Comparison of ENCODE assay signal across 23 mouse cellular contexts in the genomic region with DNA sequence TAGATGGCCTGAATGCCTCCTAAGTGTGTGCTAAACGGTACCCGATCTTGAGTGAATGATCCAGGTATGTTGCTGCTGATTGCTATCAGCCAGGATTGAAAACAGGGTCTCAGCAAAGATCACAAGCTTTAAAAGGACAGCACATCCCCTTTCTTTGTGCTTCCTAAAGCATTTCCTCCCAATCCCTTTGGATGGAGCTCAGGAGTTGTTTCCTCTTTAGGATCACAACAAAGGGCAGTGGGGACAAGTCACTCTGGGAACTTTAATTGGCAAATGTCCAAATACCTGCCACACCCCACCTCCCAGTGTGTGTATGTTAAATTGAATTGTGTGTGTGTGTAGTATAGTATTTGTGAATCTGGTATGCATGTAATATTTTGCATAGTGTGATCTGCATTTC.
DNase-seq lines count a peak whose midpoint lies in the region; ATAC-seq and TF ChIP-seq lines count a peak whose summit lies in the region.
"Had no signal": no experiment of that assay in that cellular context is flagged by ENCODE, and none has a peak within 500 bp of the region (broad histone marks: within the 10 kb centered on the region; RNA-seq: fewer than 3 reads in every experiment).

No protein-coding gene starts in this region.

- no peak overlapping the region for H3K4me3 ChIP-seq in lung, embryonic 14.5 days (ENCODE audit: low read depth, low read length)
- H3K4me3 ChIP-seq: erythroblast, embryonic 14.5 days; hindbrain, embryonic 12.5 days; intestine, embryonic 15.5 days; layer of hippocampus, adult 2 months; left cerebral cortex, adult 2 months; limb, embryonic 12.5 days; liver, embryonic 15.5 days had no signal

- intact Hi-C loops in heart, postnatal 14 days (cut with DNase I): loop anchor here (2.0 to 5.0 kb wide), 5 partner anchors 45 to 349 kb away; a partner anchor contains a TSS

- H3K27ac ChIP-seq in lung, embryonic 14.5 days (ENCODE audit: low read depth): no peak overlapping the region
- H3K27ac ChIP-seq: hindbrain, embryonic 12.5 days; hindbrain, postnatal 0 days; intestine, embryonic 15.5 days; layer of hippocampus, adult 2 months; left cerebral cortex, adult 2 months; limb, embryonic 12.5 days; liver, embryonic 15.5 days; macrophage had no signal

- H3K9me3 ChIP-seq in lung, embryonic 14.5 days (ENCODE audit: low read depth, low read length): no peaks in the 10 kb centered on the region
- H3K9me3 ChIP-seq: hindbrain, embryonic 12.5 days; intestine, embryonic 15.5 days; liver, embryonic 15.5 days had no signal

- TF ChIP-seq CTCF in lung, embryonic 14.5 days (IDR thresholded peaks at IDR 0.05; ENCODE audit: low read depth): no peak

- WGBS in lung, embryonic 14.5 days: 54% methylated on average over 2 of the region's 2 CpGs

- no peak overlapping the region for H3K9ac ChIP-seq in lung, embryonic 14.5 days
- H3K9ac ChIP-seq: hindbrain, embryonic 12.5 days; intestine, embryonic 15.5 days; limb, embryonic 12.5 days; liver, embryonic 15.5 days had no signal

- H3K36me3 ChIP-seq in lung, embryonic 14.5 days (ENCODE audit: insufficient read depth): no peaks in the 10 kb centered on the region
- H3K36me3 ChIP-seq: hindbrain, embryonic 12.5 days; intestine, embryonic 15.5 days; limb, embryonic 12.5 days; liver, embryonic 15.5 days had no signal

- no peaks in the 10 kb centered on the region for H3K4me1 ChIP-seq in lung, embryonic 14.5 days (ENCODE audit: insufficient read depth)
- H3K4me1 ChIP-seq: hindbrain, embryonic 12.5 days; intestine, embryonic 15.5 days; limb, embryonic 12.5 days; liver, embryonic 15.5 days had no signal

- no peak overlapping the region for H3K4me2 ChIP-seq in lung, embryonic 14.5 days
- H3K4me2 ChIP-seq: hindbrain, embryonic 12.5 days; intestine, embryonic 15.5 days; limb, embryonic 12.5 days; liver, embryonic 15.5 days had no signal

- H3K27me3 ChIP-seq in lung, embryonic 14.5 days (ENCODE audit: insufficient read depth, low read length): no peaks in the 10 kb centered on the region
- H3K27me3 ChIP-seq: hindbrain, embryonic 12.5 days; intestine, embryonic 15.5 days; limb, embryonic 12.5 days; liver, embryonic 15.5 days had no signal

- DNase-seq in adrenal gland, postnatal 14 days: peak; percentile 8
- DNase-seq in adrenal gland, adult 8-10 months: no peak
- peak; percentile 34 for DNase-seq in heart, adult 8-10 months (ENCODE audit: low spot score)
- no peak for DNase-seq in heart, postnatal 14 days
- DNase-seq in lung, embryonic 14.5 days: peak; percentile 15
- no peak for DNase-seq in lung, postnatal 14 days
- DNase-seq: adrenal gland, postnatal 25 days; cerebellum, adult 18-20 months; cerebellum, postnatal 10 days; midbrain, embryonic 14.5 days; spleen, adult 18-20 months; thymus, postnatal 14 days had no signal

- ATAC-seq in lung, embryonic 14.5 days (ENCODE audit: insufficient read depth): no peak
- ATAC-seq in monocyte, adult 5-6 weeks (replicated peaks; ENCODE audit: insufficient number of reproducible peaks, low FRiP score, low TSS enrichment, poor library complexity, severe bottlenecking): no peak
- ATAC-seq: forebrain, embryonic 16.5 days; hindbrain, postnatal 0 days; intestine, embryonic 15.5 days had no signal

Comparison
In these comparisons a context has a peak if more than half of its experiments do, and no peak if none do; other contexts are left out.
1. DNase-seq: peak in adrenal gland, postnatal 14 days (single experiment), heart, adult 8-10 months (single experiment) and lung, embryonic 14.5 days (single experiment); none in adrenal gland, adult 8-10 months (single experiment), heart, postnatal 14 days (0 of 2) and lung, postnatal 14 days (single experiment).